9 mouse cellular contexts compared by ENCODE assay signal in the genomic region with DNA sequence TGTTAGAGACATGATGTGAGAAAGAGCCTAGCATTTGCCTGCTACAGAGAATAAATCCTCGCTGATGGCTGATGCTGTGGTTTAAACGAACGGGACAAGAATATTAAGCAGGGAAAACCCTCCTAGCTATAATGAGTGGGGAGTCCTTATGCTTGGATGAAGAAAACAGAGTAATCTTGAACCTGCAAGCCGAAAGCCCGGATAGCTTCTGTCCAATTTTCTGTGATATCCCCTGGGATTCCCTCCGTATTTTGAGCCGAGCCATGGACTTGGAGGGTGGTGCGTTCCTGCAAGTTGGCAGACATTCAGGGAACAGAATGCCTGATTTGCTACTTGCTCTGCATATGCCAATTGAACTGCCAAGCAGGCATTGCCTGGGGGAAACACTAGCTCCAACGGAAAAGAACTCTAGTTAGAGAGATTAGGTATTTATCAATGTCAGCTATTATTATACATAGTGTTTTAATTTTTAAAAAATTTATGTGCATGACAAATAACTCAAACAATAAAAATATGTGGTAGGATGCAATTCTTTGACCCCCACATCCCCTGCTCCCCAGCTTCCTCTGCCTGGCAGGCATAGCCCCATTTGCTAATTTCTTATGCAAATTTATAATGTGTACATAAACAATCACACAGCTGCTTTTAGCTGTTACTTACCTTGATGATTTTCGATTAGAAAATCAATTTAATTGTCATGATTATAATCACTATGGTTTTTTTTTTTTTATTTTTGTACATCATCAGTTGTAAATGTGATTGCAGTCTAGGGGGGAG.
DNase-seq lines count a peak whose midpoint lies in the region; ATAC-seq and TF ChIP-seq lines count a peak whose summit lies in the region.
"Had no signal": no experiment of that assay in that cellular context is flagged by ENCODE, and none has a peak within 500 bp of the region (broad histone marks: within the 10 kb centered on the region; RNA-seq: fewer than 3 reads in every experiment).

No protein-coding gene starts in this region.

- no peak for TF ChIP-seq POLR2A in kidney, adult 2 months (IDR thresholded peaks at IDR 0.05; ENCODE audit: low read depth, low read length)
- TF ChIP-seq POLR2A in cortical plate, adult 2 months (IDR thresholded peaks at IDR 0.05; ENCODE audit: extremely low read depth, insufficient read depth, low read length) = no peak
- no peak for TF ChIP-seq POLR2A in thymus, adult 2 months (IDR thresholded peaks at IDR 0.05; ENCODE audit: control insufficient read depth, extremely low read depth, insufficient read depth, low read length, poor library complexity)

- no peak for TF ChIP-seq CTCF in kidney, adult 2 months (conservative IDR thresholded peaks at IDR 0.05; ENCODE audit: insufficient read depth, insufficient read length, low read depth, low read length)
- TF ChIP-seq CTCF in cortical plate, adult 2 months (IDR thresholded peaks at IDR 0.05; ENCODE audit: extremely low read depth, insufficient read depth, low read length) = no peak
- TF ChIP-seq CTCF in thymus, adult 2 months (IDR thresholded peaks at IDR 0.05; ENCODE audit: borderline replicate concordance, control insufficient read depth, extremely low read depth, insufficient read depth, low read length, poor library complexity) = no peak

- WGBS in kidney, adult 2 months = 44% methylated on average over 10 of the region's 10 CpGs
- WGBS in kidney, embryonic 14.5 days = 77% methylated on average over 10 of the region's 10 CpGs
- WGBS in thymus, adult 2 months = 92% methylated on average over 10 of the region's 10 CpGs
- 67% methylated on average over 10 of the region's 10 CpGs for WGBS in heart, embryonic 12.5 days

- H3K36me3 ChIP-seq in kidney, adult 2 months (ENCODE audit: control insufficient read depth, insufficient read depth, low read length) = no peaks in the 10 kb centered on the region
- H3K36me3 ChIP-seq in kidney, embryonic 14.5 days (ENCODE audit: control insufficient read depth, insufficient read depth, low read length) = no peaks in the 10 kb centered on the region
- no peaks in the 10 kb centered on the region for H3K36me3 ChIP-seq in thymus, adult 2 months (ENCODE audit: control insufficient read depth, insufficient read depth, low read length)
- no peaks in the 10 kb centered on the region for H3K36me3 ChIP-seq in heart, embryonic 12.5 days
- H3K36me3 ChIP-seq: liver, embryonic 15.5 days had no signal

- no peak overlapping the region for H3K27ac ChIP-seq in kidney, adult 2 months (ENCODE audit: insufficient read depth, low read depth, low read length)
- H3K27ac ChIP-seq in kidney, embryonic 14.5 days (ENCODE audit: low read depth, low read length) = no peak overlapping the region
- H3K27ac ChIP-seq in cortical plate, adult 2 months (ENCODE audit: insufficient read depth, low read length) = no peak overlapping the region
- H3K27ac ChIP-seq in thymus, adult 2 months (ENCODE audit: control insufficient read depth, insufficient read depth, low read length) = no peak overlapping the region
- no peak overlapping the region for H3K27ac ChIP-seq in heart, embryonic 12.5 days (ENCODE audit: poor library complexity, severe bottlenecking)
- H3K27ac ChIP-seq: liver, embryonic 15.5 days had no signal

- H3K9me3 ChIP-seq in kidney, embryonic 14.5 days (ENCODE audit: control insufficient read depth, low read length) = no peaks in the 10 kb centered on the region
- no peaks in the 10 kb centered on the region for H3K9me3 ChIP-seq in heart, embryonic 12.5 days (replicated peaks)
- H3K9me3 ChIP-seq: liver, embryonic 15.5 days had no signal

- peak; percentile 55 for DNase-seq in kidney, adult 2 months
- peak; percentile 38 for DNase-seq in layer of hippocampus, adult 9-10 months (ENCODE audit: low spot score)
- peak; percentile 11 for DNase-seq in retina, postnatal 7 days (ENCODE audit: low read depth, low spot score)
- DNase-seq in thymus, adult 2 months = no peak
- no peak for DNase-seq in lung, postnatal 4 days

- H3K9ac ChIP-seq in kidney, embryonic 14.5 days (ENCODE audit: low read depth, low read length) = no peak overlapping the region
- H3K9ac ChIP-seq in heart, embryonic 12.5 days = no peak overlapping the region
- H3K9ac ChIP-seq: liver, embryonic 15.5 days had no signal

- no peaks in the 10 kb centered on the region for H3K27me3 ChIP-seq in kidney, adult 2 months (replicated peaks; ENCODE audit: control insufficient read depth, insufficient read depth, low read length)
- H3K27me3 ChIP-seq in kidney, embryonic 14.5 days (ENCODE audit: control insufficient read depth, insufficient read depth, low read length) = no peaks in the 10 kb centered on the region
- no peaks in the 10 kb centered on the region for H3K27me3 ChIP-seq in thymus, adult 2 months (ENCODE audit: control insufficient read depth, insufficient read depth, low read length)
- H3K27me3 ChIP-seq in heart, embryonic 12.5 days (replicated peaks) = no peaks in the 10 kb centered on the region
- H3K27me3 ChIP-seq: liver, embryonic 15.5 days had no signal

- no peak overlapping the region for H3K4me3 ChIP-seq in kidney, adult 2 months (ENCODE audit: insufficient read depth, low read depth, low read length)
- no peak overlapping the region for H3K4me3 ChIP-seq in kidney, embryonic 14.5 days (ENCODE audit: low read length)
- H3K4me3 ChIP-seq in cortical plate, adult 2 months (ENCODE audit: insufficient read depth, low read length) = peak overlapping the region; percentile 9; the same call in 1 of the 2 replicates
- H3K4me3 ChIP-seq in thymus, adult 2 months (ENCODE audit: control insufficient read depth, insufficient read depth, low read length) = no peak overlapping the region
- no peak overlapping the region for H3K4me3 ChIP-seq in heart, embryonic 12.5 days
- H3K4me3 ChIP-seq: liver, embryonic 15.5 days had no signal

- 0 out of 2 replicates have a peak, but pooled peaks cover 3% of the 10 kb centered on the region for H3K4me1 ChIP-seq in kidney, adult 2 months (ENCODE audit: control insufficient read depth, insufficient read depth, low read length)
- no peaks in the 10 kb centered on the region for H3K4me1 ChIP-seq in kidney, embryonic 14.5 days (ENCODE audit: control insufficient read depth, insufficient read depth, low read length)
- no peaks in the 10 kb centered on the region; the same call in none of the 2 replicates for H3K4me1 ChIP-seq in cortical plate, adult 2 months (ENCODE audit: control insufficient read depth, insufficient read depth, low read length)
- no peaks in the 10 kb centered on the region for H3K4me1 ChIP-seq in thymus, adult 2 months (replicated peaks; ENCODE audit: control insufficient read depth, insufficient read depth, low read length)
- H3K4me1 ChIP-seq in heart, embryonic 12.5 days (replicated peaks) = no peaks in the 10 kb centered on the region
- H3K4me1 ChIP-seq: liver, embryonic 15.5 days had no signal

- H3K4me2 ChIP-seq in kidney, embryonic 14.5 days (replicated peaks; ENCODE audit: low read depth, low read length) = no peak overlapping the region
- no peak overlapping the region for H3K4me2 ChIP-seq in heart, embryonic 12.5 days
- H3K4me2 ChIP-seq: liver, embryonic 15.5 days had no signal

- ATAC-seq in kidney, embryonic 14.5 days (ENCODE audit: low FRiP score, low TSS enrichment) = no peak
- ATAC-seq in heart, embryonic 12.5 days (ENCODE audit: insufficient number of reproducible peaks, low FRiP score) = no peak

Comparison
In these comparisons a context has a peak if more than half of its experiments do, and no peak if none do; other contexts are left out.
1. DNase-seq: peak in kidney, adult 2 months (single experiment), layer of hippocampus, adult 9-10 months (single experiment) and retina, postnatal 7 days (single experiment); none in thymus, adult 2 months (single experiment) and lung, postnatal 4 days (0 of 2).